Mouse (Mus musculus): Measurements from ENCODE around the gene Wdr90. TPM values are rescaled to one million over a fixed set of nuclear protein-coding genes. Genes with fewer than 3 reads are reported as not detected.

Gene Wdr90
- total RNA-seq (2015; ENCODE audit: low replicate concordance) (52.8 and 61.6 TPM in 2 replicates), total RNA-seq (2017; ENCODE audit: low replicate concordance) (26.4 and 37.6 TPM in 2 replicates)

DNA sequence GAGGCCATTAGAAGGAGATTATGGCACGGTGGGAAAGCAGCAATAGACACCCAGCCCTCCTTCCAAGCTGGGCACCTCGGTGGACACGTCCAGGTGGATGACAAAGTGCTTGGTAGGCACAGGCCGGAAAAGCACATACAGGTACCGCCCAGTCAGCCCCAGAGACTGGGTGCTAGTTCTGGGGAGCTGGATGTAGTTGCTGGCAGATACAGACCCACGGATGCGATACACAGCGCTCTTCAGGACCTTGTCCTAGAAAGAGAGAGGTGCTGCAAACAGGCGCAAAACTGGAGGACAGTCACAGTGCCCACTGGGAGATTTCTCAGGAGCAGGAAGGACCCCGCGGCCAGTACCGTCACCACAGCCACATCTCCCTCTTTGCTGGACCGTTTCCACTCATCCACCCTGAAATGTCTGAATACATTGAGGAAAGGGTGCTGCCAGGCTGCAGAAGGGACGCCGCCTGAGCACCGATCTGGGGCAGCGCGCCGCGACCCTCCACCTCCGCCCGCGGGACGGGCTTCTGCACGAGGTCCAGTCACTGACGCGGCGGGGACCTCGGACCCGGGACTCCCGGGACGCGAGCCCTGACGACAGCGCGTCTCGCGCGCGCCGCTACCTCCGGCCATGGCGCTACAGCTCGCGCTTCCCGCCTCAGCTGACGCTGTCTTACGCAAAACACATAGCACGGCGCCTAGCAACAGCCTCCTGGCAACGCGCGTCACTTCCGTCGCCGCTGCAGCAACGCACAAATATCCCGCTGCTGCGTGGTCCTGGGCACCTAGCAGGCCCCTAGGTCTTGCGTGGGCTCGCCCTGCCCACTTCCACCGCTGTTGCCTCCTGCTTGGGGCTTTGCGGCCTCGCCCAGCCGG lies at the start of gene Wdr90:
Wdr90 (minus strand) TSS at position 670 of the 872 bp plus-strand sequence.
- peak; percentile 94 for ATAC-seq (replicated peaks; ENCODE audit: low FRiP score, poor library complexity, severe bottlenecking)

DNA sequence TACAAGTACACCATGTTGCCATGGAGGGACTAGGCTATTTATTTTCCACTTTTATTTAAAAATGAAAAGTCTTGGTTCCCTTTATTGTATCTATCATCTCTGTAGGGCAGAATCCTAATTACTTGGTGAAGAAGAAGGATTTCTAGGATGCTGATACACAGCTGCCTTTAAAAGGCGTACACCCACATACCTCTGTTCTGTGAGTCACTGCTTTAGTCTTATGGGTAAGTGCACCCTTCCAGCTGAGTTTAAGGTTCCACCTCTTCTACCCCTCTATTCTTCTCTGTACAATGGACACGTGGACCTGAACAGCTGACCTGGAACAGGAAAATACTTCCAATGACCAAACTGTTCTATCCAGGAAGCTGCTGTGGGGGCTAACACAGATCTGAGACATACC lies 46.3 kb upstream of the Wdr90 start:
- no peak for ATAC-seq (replicated peaks; ENCODE audit: low FRiP score, poor library complexity, severe bottlenecking)

GRCm38 (mm10) chr17:25903061-25903460 lies 41.8 kb upstream of the Wdr90 start:
- ATAC-seq (replicated peaks; ENCODE audit: low FRiP score, poor library complexity, severe bottlenecking): no peak

DNA sequence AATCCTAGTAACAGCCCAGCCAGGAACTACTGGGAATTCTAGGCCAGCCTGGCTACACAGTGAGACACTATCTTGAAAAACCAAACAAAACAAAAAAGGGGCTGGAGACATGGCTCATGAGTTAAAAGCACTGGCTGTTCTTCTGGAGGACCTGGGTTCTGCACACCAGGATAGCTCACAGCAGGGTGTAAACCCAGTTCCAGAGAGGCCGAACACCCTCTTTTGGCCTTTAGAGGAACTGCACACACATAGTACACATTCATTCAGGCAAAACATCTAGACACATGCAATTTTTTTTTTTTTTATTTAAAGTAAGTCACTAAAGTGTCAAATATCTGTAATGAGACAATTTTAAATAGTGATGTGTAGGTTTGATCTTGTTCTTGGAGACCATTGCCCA lies 38.9 kb upstream of the Wdr90 start:
- no peak for ATAC-seq (replicated peaks; ENCODE audit: low FRiP score, poor library complexity, severe bottlenecking)

DNA sequence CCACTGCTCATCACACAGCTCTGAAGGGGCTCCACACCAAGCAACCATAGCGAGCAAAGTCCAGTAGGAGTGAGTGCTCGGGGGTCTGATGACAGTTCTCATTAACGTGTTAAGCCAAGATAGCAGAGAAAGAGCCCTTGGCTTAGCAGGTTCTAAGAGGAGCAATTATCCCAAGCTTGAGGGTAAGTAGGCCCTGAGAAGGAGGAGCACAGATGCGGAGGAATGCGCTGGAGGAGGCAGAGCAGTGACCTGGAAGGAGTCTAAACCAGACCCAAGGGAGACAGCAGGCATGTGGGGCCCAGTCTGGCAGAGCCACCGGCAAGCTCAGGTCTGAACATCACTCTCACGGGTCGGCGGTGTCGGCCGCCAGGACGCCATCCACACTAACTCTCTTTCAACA lies 34.6 kb upstream of the Wdr90 start:
- ATAC-seq (replicated peaks; ENCODE audit: low FRiP score, poor library complexity, severe bottlenecking): no peak

- no peak for ATAC-seq (replicated peaks; ENCODE audit: low FRiP score, poor library complexity, severe bottlenecking)
Measured at GRCm38 (mm10) chr17:25895415-25895814, 34.1 kb upstream of the Wdr90 start.

DNA sequence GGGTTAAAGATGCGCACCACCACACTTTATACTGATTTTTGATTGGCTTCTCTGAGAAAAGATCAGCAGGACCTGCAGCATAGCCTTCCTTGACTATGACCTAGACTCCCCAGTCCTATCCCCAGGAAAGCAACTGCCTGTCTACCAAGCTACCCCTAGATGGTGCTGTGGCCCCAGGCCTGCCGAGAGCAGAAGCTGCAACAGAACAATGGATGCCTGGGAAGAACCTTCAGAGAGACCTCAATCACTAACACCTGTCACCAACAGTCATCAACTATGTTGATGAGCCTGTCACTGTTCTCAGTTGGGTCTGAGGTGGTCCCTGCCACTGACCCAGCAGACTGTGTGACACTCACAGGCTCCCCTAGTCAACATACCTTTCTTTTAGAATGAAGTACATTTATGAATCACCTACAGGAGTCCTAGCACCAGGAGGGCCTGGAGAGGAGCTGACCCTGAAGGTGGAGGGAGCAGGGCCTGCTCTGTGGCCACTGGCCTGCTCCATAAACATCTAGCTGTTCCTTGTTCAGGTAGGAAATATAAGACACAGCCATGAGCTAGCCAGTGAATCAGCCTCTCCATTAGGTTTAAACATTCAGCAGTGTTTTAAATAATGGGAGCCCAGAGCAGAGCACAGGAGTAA lies 32.8 kb upstream of the Wdr90 start:
- peak; percentile 92 for ATAC-seq (replicated peaks; ENCODE audit: low FRiP score, poor library complexity, severe bottlenecking)

- ATAC-seq (replicated peaks; ENCODE audit: low FRiP score, poor library complexity, severe bottlenecking): no peak
Measured at GRCm38 (mm10) chr17:25888837-25889236, 27.5 kb upstream of the Wdr90 start.

DNA sequence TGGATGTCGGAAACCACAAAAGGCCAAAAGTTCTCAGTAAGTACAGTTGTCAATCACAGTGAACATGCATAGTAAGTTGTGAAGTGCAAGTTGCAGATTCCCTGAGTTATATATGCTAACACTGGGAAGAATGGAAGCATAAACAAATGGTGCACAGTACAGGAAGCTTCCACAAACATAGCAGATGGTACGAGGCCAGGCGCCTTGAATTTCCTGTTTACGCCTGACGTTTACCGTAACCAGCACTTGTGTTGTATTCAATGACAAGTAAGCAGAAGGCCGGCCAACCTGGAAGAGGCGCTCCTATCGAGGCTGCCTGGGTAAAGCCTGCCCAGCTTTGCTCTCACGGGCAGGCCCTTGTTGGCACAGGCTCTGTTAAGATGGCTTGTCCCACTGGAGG lies 26.2 kb upstream of the Wdr90 start:
- no peak for ATAC-seq (replicated peaks; ENCODE audit: low FRiP score, poor library complexity, severe bottlenecking)

DNA sequence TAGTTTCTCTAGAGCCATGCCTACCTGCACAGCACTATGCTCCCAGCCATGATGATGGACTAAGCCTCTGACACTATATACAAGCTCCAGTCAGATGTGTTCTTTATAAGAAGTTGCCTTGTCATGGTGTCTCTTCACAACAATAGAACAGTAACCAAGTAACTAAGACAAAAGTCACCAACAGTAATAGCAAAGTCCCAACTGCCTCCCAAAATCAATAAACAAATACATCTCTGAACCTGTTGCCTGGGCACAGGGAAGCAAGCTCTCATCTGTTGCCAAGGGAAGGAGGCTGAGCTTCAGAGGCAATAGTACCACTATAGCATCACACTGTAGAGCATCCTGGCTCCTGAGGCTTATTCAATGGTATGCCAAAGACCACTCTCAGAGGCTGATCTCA lies 25.5 kb upstream of the Wdr90 start:
- ATAC-seq (replicated peaks; ENCODE audit: low FRiP score, poor library complexity, severe bottlenecking): no peak

DNA sequence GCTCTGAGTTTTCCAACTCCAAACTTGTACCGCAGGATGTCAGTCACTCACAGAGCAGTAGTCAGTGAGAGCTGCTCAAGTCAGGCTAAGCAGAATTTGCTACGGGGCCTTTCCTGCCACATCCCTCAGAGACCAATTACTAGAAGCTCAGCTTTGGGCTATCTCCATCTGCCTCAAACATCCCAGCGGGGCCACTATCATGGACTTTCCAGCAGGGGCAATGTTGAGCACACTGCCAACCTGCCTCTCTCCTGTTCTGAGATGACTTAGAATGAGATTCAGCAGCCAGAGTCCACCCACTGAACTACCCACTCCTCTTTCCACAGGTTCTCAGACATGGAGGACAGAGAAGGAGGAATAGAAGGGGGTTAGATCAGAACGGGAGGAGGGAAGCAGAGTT lies 24.3 kb upstream of the Wdr90 start:
- peak; percentile 62 for ATAC-seq (replicated peaks; ENCODE audit: low FRiP score, poor library complexity, severe bottlenecking)

DNA sequence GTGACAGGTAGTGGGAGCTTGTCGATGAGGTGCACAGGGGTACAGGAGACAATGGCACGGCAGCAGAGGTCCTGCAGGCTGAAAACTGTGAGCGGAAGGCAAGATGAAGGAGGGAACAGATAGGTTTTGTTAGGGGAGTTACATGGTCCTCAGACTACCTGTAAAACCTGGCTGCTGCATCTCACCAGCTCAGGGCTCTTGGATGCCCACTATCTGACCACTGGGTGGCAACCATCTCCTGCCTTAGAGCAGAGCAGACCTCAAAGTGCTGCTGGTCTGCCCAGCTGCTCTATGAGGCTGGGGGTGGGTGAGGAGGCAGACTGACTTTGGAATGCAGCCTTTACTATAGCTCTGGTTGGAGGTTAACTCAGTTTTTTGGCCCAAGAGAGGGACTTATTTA lies 22.5 kb upstream of the Wdr90 start:
- ATAC-seq (replicated peaks; ENCODE audit: low FRiP score, poor library complexity, severe bottlenecking): no peak

- no peak for ATAC-seq (replicated peaks; ENCODE audit: low FRiP score, poor library complexity, severe bottlenecking)
Measured at GRCm38 (mm10) chr17:25883268-25883667, 22.0 kb upstream of the Wdr90 start.

DNA sequence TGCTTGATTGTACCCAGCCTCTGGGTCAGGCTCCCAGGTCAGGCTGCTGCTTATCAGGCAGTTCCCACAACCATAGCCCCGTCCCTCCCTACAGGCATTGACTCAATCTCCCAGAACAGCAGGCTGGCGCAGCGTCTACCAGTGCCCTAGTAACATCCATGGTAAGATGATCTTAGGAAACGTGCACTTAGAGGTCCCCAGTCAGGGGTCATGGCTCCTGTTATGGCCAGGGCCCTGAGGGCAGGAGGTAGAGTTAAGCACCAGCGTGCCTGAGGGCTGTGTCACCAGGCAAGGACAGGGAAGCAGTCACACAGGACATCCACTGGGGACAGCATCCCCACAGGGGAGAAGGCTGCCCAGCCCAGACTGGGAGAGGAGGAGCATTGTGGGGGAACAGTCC lies 21.0 kb upstream of the Wdr90 start:
- no peak for ATAC-seq (replicated peaks; ENCODE audit: low FRiP score, poor library complexity, severe bottlenecking)

GRCm38 (mm10) chr17:25881691-25882090 lies 20.4 kb upstream of the Wdr90 start:
- no peak for ATAC-seq (replicated peaks; ENCODE audit: low FRiP score, poor library complexity, severe bottlenecking)

DNA sequence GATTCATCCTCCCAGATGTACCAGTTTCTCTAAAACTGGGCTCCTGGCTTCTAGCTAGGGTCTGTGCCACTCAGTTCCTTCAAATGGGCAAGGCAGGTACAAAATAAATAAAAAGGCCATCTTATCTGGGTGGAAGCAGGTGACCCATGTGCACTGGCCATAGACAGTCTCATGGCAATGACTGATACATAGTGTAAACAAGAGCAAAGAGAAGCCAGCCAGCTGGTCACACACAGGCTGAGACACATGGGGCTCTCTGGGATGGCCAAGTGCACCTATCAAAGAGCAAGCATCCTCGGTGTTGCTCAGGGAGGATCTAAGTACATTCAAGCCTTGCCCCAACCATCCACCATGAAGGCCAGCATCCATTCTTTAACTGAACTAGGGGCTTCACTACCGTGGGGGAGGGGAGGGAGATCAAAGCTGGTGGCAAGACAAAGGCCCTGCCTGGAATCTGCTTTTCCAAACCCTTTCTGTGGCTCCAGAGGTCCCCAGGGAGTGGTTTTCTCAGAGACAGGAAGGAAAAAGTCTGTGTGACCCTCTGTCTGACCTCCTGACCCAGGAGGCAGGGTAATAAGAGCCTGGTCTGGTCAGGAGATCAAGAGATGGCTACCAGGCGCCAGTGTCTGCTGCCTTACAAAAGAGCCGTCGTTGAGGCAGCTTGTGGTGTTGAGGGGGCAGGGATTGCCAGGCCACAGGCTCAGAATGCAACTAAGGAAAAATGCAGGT lies 19.8 kb upstream of the Wdr90 start:
- ATAC-seq (replicated peaks; ENCODE audit: low FRiP score, poor library complexity, severe bottlenecking): no peak

DNA sequence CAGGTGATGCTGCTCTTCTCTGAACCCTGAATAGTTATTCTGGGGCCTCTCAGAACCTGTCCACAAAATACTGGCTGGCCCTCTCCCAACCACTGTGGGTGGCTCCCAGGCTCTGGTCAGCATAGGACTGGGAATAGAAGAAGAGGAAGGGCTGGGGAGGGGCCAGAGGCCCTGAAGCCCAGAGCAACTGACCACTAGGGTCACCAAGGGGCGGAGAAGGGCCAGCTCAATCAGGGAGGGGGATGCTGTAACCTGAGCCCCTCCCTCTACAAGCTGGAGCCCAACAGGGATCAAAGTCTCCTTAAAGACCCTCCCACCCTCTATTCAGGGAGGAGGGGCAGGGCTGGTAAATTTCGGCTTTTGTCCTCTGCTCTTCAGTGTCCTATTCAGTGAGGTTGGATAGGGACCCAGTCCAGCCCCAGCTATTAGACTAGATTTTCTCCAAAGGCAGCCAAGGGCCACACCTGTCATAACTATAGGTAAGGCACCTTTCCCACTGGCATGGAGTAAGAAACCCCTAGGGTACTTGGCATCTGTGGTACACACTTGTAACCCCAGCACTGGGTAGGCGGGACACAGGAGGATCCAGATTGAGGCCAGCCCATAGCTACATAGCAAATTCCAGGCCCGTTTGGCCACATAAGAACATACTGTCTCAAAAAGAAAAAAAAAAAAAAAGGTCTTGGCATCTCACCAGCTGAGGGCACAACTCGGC lies 19.1 kb upstream of the Wdr90 start, which contains the start of gene Wfikkn1:
Wfikkn1 (minus strand) TSS at position 663 of the 715 bp plus-strand sequence.
- no peak for ATAC-seq (replicated peaks; ENCODE audit: low FRiP score, poor library complexity, severe bottlenecking)

DNA sequence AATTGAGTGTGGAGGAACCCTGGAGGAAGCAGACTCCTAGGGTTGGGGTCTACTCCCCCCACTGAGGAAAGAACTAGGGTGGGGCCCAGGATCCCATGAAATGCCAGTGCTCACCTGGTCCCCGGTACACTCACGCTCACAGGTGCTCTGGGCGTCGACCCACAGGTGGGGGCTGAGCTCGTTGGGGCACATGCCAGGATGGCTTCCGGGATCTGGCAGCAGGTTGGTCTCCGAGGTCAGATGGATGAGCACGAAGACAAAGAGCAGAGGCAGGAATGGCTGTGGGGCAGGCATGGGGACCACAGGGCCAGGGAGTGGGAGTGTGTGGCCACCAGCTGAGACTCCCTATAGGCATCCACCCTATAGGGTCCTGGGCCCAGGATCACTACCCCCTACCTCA lies 18.4 kb upstream of the Wdr90 start:
- ATAC-seq (replicated peaks; ENCODE audit: low FRiP score, poor library complexity, severe bottlenecking): no peak

DNA sequence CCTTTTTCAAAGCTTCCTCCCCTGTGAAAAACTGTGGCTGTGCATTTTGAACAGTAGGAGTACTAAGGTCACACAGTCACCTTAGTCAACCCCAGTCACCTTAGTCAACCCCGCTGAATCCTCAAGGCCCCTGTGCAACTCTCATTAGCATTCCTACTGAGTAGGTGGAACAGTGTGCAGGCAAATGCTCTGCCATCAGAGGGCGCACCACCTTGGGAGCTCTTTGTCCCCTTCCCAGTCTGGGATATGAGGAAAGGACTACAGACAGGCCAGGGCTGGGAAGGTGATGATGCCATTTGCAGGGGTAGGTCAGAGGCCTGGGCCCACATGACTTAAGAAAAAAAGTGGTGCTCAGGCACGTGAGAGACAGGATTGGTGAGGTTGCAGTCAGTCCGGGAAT lies 18.0 kb upstream of the Wdr90 start:
- ATAC-seq (replicated peaks; ENCODE audit: low FRiP score, poor library complexity, severe bottlenecking): no peak

GRCm38 (mm10) chr17:25878611-25879180 lies 17.4 kb upstream of the Wdr90 start:
- no peak for ATAC-seq (replicated peaks; ENCODE audit: low FRiP score, poor library complexity, severe bottlenecking)
